Mouse (Mus musculus): Measurements from ENCODE around the gene Tmcc1. TPM values are rescaled to one million over a fixed set of nuclear protein-coding genes. Genes with fewer than 3 reads are reported as not detected.

Tmcc1 gene
- polyA plus RNA-seq, 1 experiment from 2014 or later = 11.1 TPM

GRCm38 (mm10) chr6:116037281-116037831 lies 155.9 kb downstream of the Tmcc1 start:
- H3K4me1 ChIP-seq (ENCODE audit: control insufficient read depth, insufficient read depth, low read length) = no peaks in the 10 kb centered on the region
- no peak overlapping the region for H3K4me2 ChIP-seq (ENCODE audit: low read depth, low read length)
- H3K9ac ChIP-seq (ENCODE audit: low read depth, low read length) = no peak overlapping the region
- ATAC-seq (ENCODE audit: low read depth) (no peak), DNase-seq (ENCODE audit: low spot score) (no peak)
- 85% methylated on average over 5 of the region's 5 CpGs for WGBS
- H3K9me3 ChIP-seq (ENCODE audit: control insufficient read depth, low read length) = no peaks in the 10 kb centered on the region
- no peak overlapping the region for H3K4me3 ChIP-seq (ENCODE audit: low read depth, low read length)
- no peak overlapping the region for H3K27ac ChIP-seq (replicated peaks; ENCODE audit: low read depth, low read length)
- no peaks in the 10 kb centered on the region for H3K27me3 ChIP-seq (replicated peaks; ENCODE audit: control insufficient read depth, insufficient read depth, low read length)
- 0 out of 2 replicates have a peak, but pooled peaks cover 7% of the 10 kb centered on the region for H3K36me3 ChIP-seq (ENCODE audit: control insufficient read depth, insufficient read depth, low read length)

GRCm38 (mm10) chr6:116036555-116036954 lies 156.7 kb downstream of the Tmcc1 start:
- Histone ChIP-seq H3K4me3 (ENCODE audit: low read depth, low read length) (no peak overlapping the region), H3K27ac (replicated peaks; ENCODE audit: low read depth, low read length) (no peak overlapping the region), H3K9ac (ENCODE audit: low read depth, low read length) (no peak overlapping the region), H3K4me1 (ENCODE audit: control insufficient read depth, insufficient read depth, low read length) (no peaks in the 10 kb centered on the region), H3K36me3 (ENCODE audit: control insufficient read depth, insufficient read depth, low read length) (0 out of 2 replicates have a peak, but pooled peaks cover 6% of the 10 kb centered on the region), H3K9me3 (ENCODE audit: control insufficient read depth, low read length) (no peaks in the 10 kb centered on the region), H3K4me2 (ENCODE audit: low read depth, low read length) (no peak overlapping the region), H3K27me3 (replicated peaks; ENCODE audit: control insufficient read depth, insufficient read depth, low read length) (no peaks in the 10 kb centered on the region)
- 79% methylated on average over 2 of the region's 2 CpGs for WGBS
- peak; percentile 77; the same call in 1 of the 2 replicates for ATAC-seq (ENCODE audit: low read depth)
- DNase-seq (ENCODE audit: low spot score) = peak; percentile 26

- 91% methylated on average over 5 of the region's 5 CpGs for WGBS
- H3K4me3 ChIP-seq (ENCODE audit: low read depth, low read length) = no peak overlapping the region
- H3K4me2 ChIP-seq (ENCODE audit: low read depth, low read length) = no peak overlapping the region
- H3K4me1 ChIP-seq (ENCODE audit: control insufficient read depth, insufficient read depth, low read length) = no peaks in the 10 kb centered on the region
- no peaks in the 10 kb centered on the region for H3K27me3 ChIP-seq (replicated peaks; ENCODE audit: control insufficient read depth, insufficient read depth, low read length)
- no peak for ATAC-seq (ENCODE audit: low read depth)
- no peaks in the 10 kb centered on the region for H3K9me3 ChIP-seq (ENCODE audit: control insufficient read depth, low read length)
- H3K27ac ChIP-seq (replicated peaks; ENCODE audit: low read depth, low read length) = no peak overlapping the region
- H3K9ac ChIP-seq (ENCODE audit: low read depth, low read length) = no peak overlapping the region
- DNase-seq (ENCODE audit: low spot score) = no peak
- 0 out of 2 replicates have a peak, but pooled peaks cover 6% of the 10 kb centered on the region for H3K36me3 ChIP-seq (ENCODE audit: control insufficient read depth, insufficient read depth, low read length)
Measured at GRCm38 (mm10) chr6:116031052-116031451, 162.2 kb downstream of the Tmcc1 start.

- Histone ChIP-seq H3K4me1 (ENCODE audit: control insufficient read depth, insufficient read depth, low read length) (no peaks in the 10 kb centered on the region), H3K27me3 (replicated peaks; ENCODE audit: control insufficient read depth, insufficient read depth, low read length) (no peaks in the 10 kb centered on the region), H3K9ac (ENCODE audit: low read depth, low read length) (no peak overlapping the region), H3K4me2 (ENCODE audit: low read depth, low read length) (no peak overlapping the region), H3K9me3 (ENCODE audit: control insufficient read depth, low read length) (peaks cover 10% of the 10 kb centered on the region), H3K27ac (replicated peaks; ENCODE audit: low read depth, low read length) (no peak overlapping the region), H3K4me3 (ENCODE audit: low read depth, low read length) (no peak overlapping the region), H3K36me3 (ENCODE audit: control insufficient read depth, insufficient read depth, low read length) (peaks cover 25% of the 10 kb centered on the region)
- DNase-seq (ENCODE audit: low spot score) = no peak
- ATAC-seq (ENCODE audit: low read depth) = no peak
- WGBS = 92% methylated on average over 4 of the region's 4 CpGs
Measured at GRCm38 (mm10) chr6:116024666-116025065, 168.6 kb downstream of the Tmcc1 start.

- no peaks in the 10 kb centered on the region for H3K27me3 ChIP-seq (replicated peaks; ENCODE audit: control insufficient read depth, insufficient read depth, low read length)
- H3K4me1 ChIP-seq (ENCODE audit: control insufficient read depth, insufficient read depth, low read length) = no peaks in the 10 kb centered on the region
- no peak overlapping the region for H3K9ac ChIP-seq (ENCODE audit: low read depth, low read length)
- H3K4me3 ChIP-seq (ENCODE audit: low read depth, low read length) = no peak overlapping the region
- peaks cover 10% of the 10 kb centered on the region for H3K9me3 ChIP-seq (ENCODE audit: control insufficient read depth, low read length)
- no peak for DNase-seq (ENCODE audit: low spot score)
- H3K4me2 ChIP-seq (ENCODE audit: low read depth, low read length) = no peak overlapping the region
- ATAC-seq (ENCODE audit: low read depth) = no peak
- no peak overlapping the region for H3K27ac ChIP-seq (replicated peaks; ENCODE audit: low read depth, low read length)
- H3K36me3 ChIP-seq (ENCODE audit: control insufficient read depth, insufficient read depth, low read length) = peaks cover 35% of the 10 kb centered on the region
- WGBS = 88% methylated on average over 9 of the region's 9 CpGs
Measured at GRCm38 (mm10) chr6:116021961-116022485, 171.3 kb downstream of the Tmcc1 start.

- H3K9ac ChIP-seq (ENCODE audit: low read depth, low read length) = no peak overlapping the region
- DNase-seq (ENCODE audit: low spot score) = no peak
- H3K4me3 ChIP-seq (ENCODE audit: low read depth, low read length) = no peak overlapping the region
- H3K27ac ChIP-seq (replicated peaks; ENCODE audit: low read depth, low read length) = no peak overlapping the region
- H3K9me3 ChIP-seq (ENCODE audit: control insufficient read depth, low read length) = no peaks in the 10 kb centered on the region
- peaks cover 16% of the 10 kb centered on the region; the same call in 1 of the 2 replicates for H3K36me3 ChIP-seq (ENCODE audit: control insufficient read depth, insufficient read depth, low read length)
- ATAC-seq (ENCODE audit: low read depth) = no peak
- no peaks in the 10 kb centered on the region for H3K27me3 ChIP-seq (replicated peaks; ENCODE audit: control insufficient read depth, insufficient read depth, low read length)
- no peak overlapping the region for H3K4me2 ChIP-seq (ENCODE audit: low read depth, low read length)
- H3K4me1 ChIP-seq (ENCODE audit: control insufficient read depth, insufficient read depth, low read length) = no peaks in the 10 kb centered on the region
- WGBS = 91% methylated on average over 3 of the region's 3 CpGs
Measured at GRCm38 (mm10) chr6:116015902-116016301, 177.4 kb downstream of the Tmcc1 start.

GRCm38 (mm10) chr6:116014111-116014510 lies 179.2 kb downstream of the Tmcc1 start:
- DNase-seq (ENCODE audit: low spot score) (no peak), ATAC-seq (ENCODE audit: low read depth) (no peak)
- no peak overlapping the region for H3K9ac ChIP-seq (ENCODE audit: low read depth, low read length)
- no peak overlapping the region for H3K4me3 ChIP-seq (ENCODE audit: low read depth, low read length)
- no peaks in the 10 kb centered on the region for H3K27me3 ChIP-seq (replicated peaks; ENCODE audit: control insufficient read depth, insufficient read depth, low read length)
- peaks cover 10% of the 10 kb centered on the region; the same call in 1 of the 2 replicates for H3K36me3 ChIP-seq (ENCODE audit: control insufficient read depth, insufficient read depth, low read length)
- no peak overlapping the region for H3K27ac ChIP-seq (replicated peaks; ENCODE audit: low read depth, low read length)
- H3K4me1 ChIP-seq (ENCODE audit: control insufficient read depth, insufficient read depth, low read length) = no peaks in the 10 kb centered on the region
- H3K4me2 ChIP-seq (ENCODE audit: low read depth, low read length) = no peak overlapping the region
- WGBS = 82% methylated on average over 6 of the region's 6 CpGs
- no peaks in the 10 kb centered on the region for H3K9me3 ChIP-seq (ENCODE audit: control insufficient read depth, low read length)

GRCm38 (mm10) chr6:116013687-116014086 lies 179.6 kb downstream of the Tmcc1 start:
- no peak overlapping the region for H3K4me3 ChIP-seq (ENCODE audit: low read depth, low read length)
- 67% methylated on average over 3 of the region's 3 CpGs for WGBS
- no peak overlapping the region for H3K27ac ChIP-seq (replicated peaks; ENCODE audit: low read depth, low read length)
- H3K4me2 ChIP-seq (ENCODE audit: low read depth, low read length) = no peak overlapping the region
- no peaks in the 10 kb centered on the region for H3K9me3 ChIP-seq (ENCODE audit: control insufficient read depth, low read length)
- no peaks in the 10 kb centered on the region for H3K4me1 ChIP-seq (ENCODE audit: control insufficient read depth, insufficient read depth, low read length)
- DNase-seq (ENCODE audit: low spot score) = no peak
- no peak for ATAC-seq (ENCODE audit: low read depth)
- H3K27me3 ChIP-seq (replicated peaks; ENCODE audit: control insufficient read depth, insufficient read depth, low read length) = no peaks in the 10 kb centered on the region
- H3K36me3 ChIP-seq (ENCODE audit: control insufficient read depth, insufficient read depth, low read length) = peaks cover 6% of the 10 kb centered on the region; the same call in 1 of the 2 replicates
- no peak overlapping the region for H3K9ac ChIP-seq (ENCODE audit: low read depth, low read length)

GRCm38 (mm10) chr6:116010541-116010940 lies 182.7 kb downstream of the Tmcc1 start:
- Histone ChIP-seq H3K36me3 (ENCODE audit: control insufficient read depth, insufficient read depth, low read length) (no peaks in the 10 kb centered on the region), H3K27me3 (replicated peaks; ENCODE audit: control insufficient read depth, insufficient read depth, low read length) (peaks cover 5% of the 10 kb centered on the region; the same call in 1 of the 2 replicates), H3K9ac (ENCODE audit: low read depth, low read length) (no peak overlapping the region), H3K9me3 (ENCODE audit: control insufficient read depth, low read length) (no peaks in the 10 kb centered on the region), H3K4me3 (ENCODE audit: low read depth, low read length) (no peak overlapping the region), H3K4me2 (ENCODE audit: low read depth, low read length) (no peak overlapping the region), H3K27ac (replicated peaks; ENCODE audit: low read depth, low read length) (no peak overlapping the region), H3K4me1 (ENCODE audit: control insufficient read depth, insufficient read depth, low read length) (no peaks in the 10 kb centered on the region)
- DNase-seq (ENCODE audit: low spot score) = peak; percentile 50
- WGBS = 3% methylated on average over 6 of the region's 6 CpGs
- peak; percentile 31 for ATAC-seq (ENCODE audit: low read depth)

Measured in embryonic facial prominence, embryonic 14.5 days (tissue).